Mouse (Mus musculus) liver, embryonic 14.5 days (tissue): Measurements from ENCODE around the gene Cenpa. TPM values are rescaled to one million over a fixed set of nuclear protein-coding genes. Genes with fewer than 3 reads are reported as not detected.

Source experiments
- ATAC-seq: fragments of 200-750 bp; cut with Nextera tagmentation; 2 replicates; pipeline ENCODE4 v1.8.0; 2017; ENCODE audit warnings: moderate number of reproducible peaks, mild to moderate bottlenecking, moderate library complexity; ENCODE audit not compliant: insufficient read depth
- DNase-seq, 3 experiments: peaks; one replicate each; pipeline ENCODE4 v3.0.0-alpha.2; 2012 to 2013; ENCODE audit warnings: low read depth in 3 of 3, low spot score in 3 of 3
- H3K27ac ChIP-seq: fragments of 300-500 bp; sonication (generic); 2 replicates; pipeline ENCODE4 v1.5.1; 2014; ENCODE audit warnings: moderate library complexity, mild to moderate bottlenecking, control low read depth, inconsistent platforms
- H3K27me3 ChIP-seq: fragments of 300-500 bp; sonication (generic); 2 replicates; pipeline ENCODE4 v1.6.1; 2014; ENCODE audit warnings: mild to moderate bottlenecking, low read length, moderate library complexity; ENCODE audit not compliant: control insufficient read depth, insufficient read depth
- H3K36me3 ChIP-seq: fragments of 300-500 bp; sonication (generic); replicated peaks from 2 replicates; pipeline ENCODE4 v1.6.1; 2014; ENCODE audit warnings: low read depth; ENCODE audit not compliant: control insufficient read depth, insufficient read depth
- H3K4me1 ChIP-seq, 2 experiments: fragments of 200-500 bp in 1 of 2; fragments of 300-500 bp in 1 of 2; sonication (generic) in 1 of 2; replicated peaks; 2 replicates each; pipeline ENCODE4 v1.6.1; 2012 to 2014; ENCODE audit warnings: antibody characterized with exemption in 1 of 2, inconsistent platforms in 1 of 2, low read length in 1 of 2; ENCODE audit not compliant: control insufficient read depth in 2 of 2, insufficient read depth in 2 of 2
- H3K4me2 ChIP-seq: fragments of 300-500 bp; sonication (generic); 2 replicates; pipeline ENCODE4 v1.6.1; 2014; ENCODE audit warnings: low read depth, mild to moderate bottlenecking, control low read depth, moderate library complexity
- H3K4me3 ChIP-seq, 2 experiments: fragments of 200-500 bp in 1 of 2; fragments of 300-500 bp in 1 of 2; sonication (generic) in 1 of 2; 2 replicates each; pipeline ENCODE4 v1.5.1; 2012 to 2014; ENCODE audit warnings: low read depth in 2 of 2, low read length in 2 of 2, mild to moderate bottlenecking in 2 of 2, control low read depth in 1 of 2, inconsistent platforms in 1 of 2, moderate library complexity in 1 of 2; ENCODE audit not compliant: insufficient read depth in 1 of 2
- H3K9ac ChIP-seq: fragments of 300-500 bp; sonication (generic); replicated peaks from 2 replicates; pipeline ENCODE4 v1.6.1; 2014; ENCODE audit warnings: mild to moderate bottlenecking, control low read depth, moderate library complexity
- H3K9me3 ChIP-seq: fragments of 300-500 bp; sonication (generic); 2 replicates; pipeline ENCODE4 v1.6.1; 2016; ENCODE audit warnings: low read length, mixed read lengths; ENCODE audit not compliant: control insufficient read depth
- CTCF ChIP-seq: IDR thresholded peaks from 2 replicates; pipeline ENCODE4 v1.5.1; 2016; ENCODE audit warnings: antibody characterized with exemption, low read depth, control low read depth
- EP300 ChIP-seq: IDR thresholded peaks from 2 replicates; pipeline ENCODE4 v1.6.1; 2016; ENCODE audit warnings: antibody characterized with exemption, low read depth
- WGBS: fragments of 180-500 bp; shearing (Covaris S2); extraction: QIAGEN DNeasy Blood & Tissue Kit; methylation state at CpG from one replicate; pipeline ENCODE4 v1.1.7; 2014; ENCODE audit not compliant: insufficient replicate concordance; 5-methylcytosine and 5-hydroxymethylcytosine counted together
- microRNA-seq: library from miRNA; unstranded; fragments of <30 nt; microRNA quantifications from one replicate; pipeline ENCODE4, GENCODE M21; 2016
- polyA plus RNA-seq, 2 experiments: library from polyadenylated mRNA; depleted of rRNA in 1 of 2; stranded (reverse) in 1 of 2; unstranded in 1 of 2; fragments of >200 nt; fragmentation: Nextera tagmentation in 1 of 2; extraction: Ambion mirVana in 1 of 2; gene quantifications; 2 replicates each; pipeline versions ENCODE4 v1.2.1 to v1.2.3; 2012 to 2014

Gene Cenpa
- polyA plus RNA-seq, 2 experiments: 122 to 209 TPM

GRCm38 (mm10) chr5:30717991-30718703 lies 51.6 kb downstream of the Cenpa start:
- Histone ChIP-seq H3K4me1 (no peaks in the 10 kb centered on the region), H3K27ac (no peak overlapping the region), H3K27me3 (peaks cover 15% of the 10 kb centered on the region), H3K9me3 (no peaks in the 10 kb centered on the region), H3K9ac (no peak overlapping the region), H3K4me3 (no peak overlapping the region), H3K4me2 (no peak overlapping the region), H3K36me3 (no peaks in the 10 kb centered on the region)
- TF ChIP-seq CTCF: no peak
- TF ChIP-seq EP300: no peak
- 58% methylated on average over 10 of the region's 10 CpGs for WGBS
- no peak for ATAC-seq
- no peak for DNase-seq

GRCm38 (mm10) chr5:30721935-30722334 lies 55.4 kb downstream of the Cenpa start:
- no peaks in the 10 kb centered on the region for H3K4me1 ChIP-seq
- no peak overlapping the region for H3K4me3 ChIP-seq
- 61% methylated on average over 8 of the region's 8 CpGs for WGBS
- no peak for TF ChIP-seq EP300
- no peak for TF ChIP-seq CTCF
- H3K36me3 ChIP-seq: no peaks in the 10 kb centered on the region
- ATAC-seq (no peak), DNase-seq (no peak)
- no peak overlapping the region for H3K9ac ChIP-seq
- no peak overlapping the region for H3K4me2 ChIP-seq
- no peaks in the 10 kb centered on the region for H3K27me3 ChIP-seq
- H3K27ac ChIP-seq: no peak overlapping the region
- H3K9me3 ChIP-seq: no peaks in the 10 kb centered on the region

Small RNA genes lying within 50 kb of the gene (microRNA-seq; reads per million reads assigned to microRNA genes)
- not detected for gene Mir5625

Other genes with a start within 250 kb of the Cenpa start
- 0.01 TPM in 2 replicates for gene Otof, start 204.8 kb upstream of the Cenpa start, polyA plus RNA-seq (2012; rRNA removed)
- not detected in 2 replicates for gene Otof, start 204.8 kb upstream of the Cenpa start, polyA plus RNA-seq (2014; fragmentation: Nextera tagmentation; extraction: Ambion mirVana)
- not detected in 2 replicates for gene 1700001C02Rik, start 200.7 kb upstream of the Cenpa start, polyA plus RNA-seq (2012; rRNA removed)
- gene 1700001C02Rik, start 200.7 kb upstream of the Cenpa start, polyA plus RNA-seq (2014; fragmentation: Nextera tagmentation; extraction: Ambion mirVana): not detected in 2 replicates
- not detected in 2 replicates for gene Cib4, start 120.9 kb upstream of the Cenpa start, polyA plus RNA-seq (2012; rRNA removed)
- gene Cib4, start 120.9 kb upstream of the Cenpa start, polyA plus RNA-seq (2014; fragmentation: Nextera tagmentation; extraction: Ambion mirVana): not detected in 2 replicates
- 0.07 and 0.11 TPM in 2 replicates for gene Kcnk3, start 78.6 kb upstream of the Cenpa start, polyA plus RNA-seq (2012; rRNA removed)
- 0.11 and 0.16 TPM in 2 replicates for gene Kcnk3, start 78.6 kb upstream of the Cenpa start, polyA plus RNA-seq (2014; fragmentation: Nextera tagmentation; extraction: Ambion mirVana)
- gene Slc35f6, start 18.8 kb upstream of the Cenpa start, polyA plus RNA-seq (2012; rRNA removed): 10.1 and 12.2 TPM in 2 replicates
- gene Slc35f6, start 18.8 kb upstream of the Cenpa start, polyA plus RNA-seq (2014; fragmentation: Nextera tagmentation; extraction: Ambion mirVana): 9.9 and 10.2 TPM in 2 replicates
- gene Dpysl5, start 44.8 kb downstream of the Cenpa start, polyA plus RNA-seq (2012; rRNA removed): 0.15 and 0.49 TPM in 2 replicates
- 0.10 and 0.23 TPM in 2 replicates for gene Dpysl5, start 44.8 kb downstream of the Cenpa start, polyA plus RNA-seq (2014; fragmentation: Nextera tagmentation; extraction: Ambion mirVana)
- gene Mapre3, start 147.9 kb downstream of the Cenpa start, polyA plus RNA-seq (2012; rRNA removed): 1.9 and 2.4 TPM in 2 replicates
- 1.2 and 1.4 TPM in 2 replicates for gene Mapre3, start 147.9 kb downstream of the Cenpa start, polyA plus RNA-seq (2014; fragmentation: Nextera tagmentation; extraction: Ambion mirVana)
- 21.8 and 26.1 TPM in 2 replicates for gene Tmem214, start 201.2 kb downstream of the Cenpa start, polyA plus RNA-seq (2012; rRNA removed)
- gene Tmem214, start 201.2 kb downstream of the Cenpa start, polyA plus RNA-seq (2014; fragmentation: Nextera tagmentation; extraction: Ambion mirVana): 25.0 and 25.8 TPM in 2 replicates
- gene Agbl5, start 221.9 kb downstream of the Cenpa start, polyA plus RNA-seq (2012; rRNA removed): 5.0 and 6.0 TPM in 2 replicates
- gene Agbl5, start 221.9 kb downstream of the Cenpa start, polyA plus RNA-seq (2014; fragmentation: Nextera tagmentation; extraction: Ambion mirVana): 4.8 and 5.1 TPM in 2 replicates
- gene Ost4, start 241.0 kb downstream of the Cenpa start, polyA plus RNA-seq (2012; rRNA removed): 142 and 216 TPM in 2 replicates
- 412 and 420 TPM in 2 replicates for gene Ost4, start 241.0 kb downstream of the Cenpa start, polyA plus RNA-seq (2014; fragmentation: Nextera tagmentation; extraction: Ambion mirVana)
- gene Emilin1, start 246.6 kb downstream of the Cenpa start, polyA plus RNA-seq (2012; rRNA removed): 18.4 and 22.2 TPM in 2 replicates
- gene Emilin1, start 246.6 kb downstream of the Cenpa start, polyA plus RNA-seq (2014; fragmentation: Nextera tagmentation; extraction: Ambion mirVana): 21.3 and 23.2 TPM in 2 replicates